Mouse (Mus musculus): ENCODE measurements around the gene Tmem50a.

Tmem50a gene

DNA sequence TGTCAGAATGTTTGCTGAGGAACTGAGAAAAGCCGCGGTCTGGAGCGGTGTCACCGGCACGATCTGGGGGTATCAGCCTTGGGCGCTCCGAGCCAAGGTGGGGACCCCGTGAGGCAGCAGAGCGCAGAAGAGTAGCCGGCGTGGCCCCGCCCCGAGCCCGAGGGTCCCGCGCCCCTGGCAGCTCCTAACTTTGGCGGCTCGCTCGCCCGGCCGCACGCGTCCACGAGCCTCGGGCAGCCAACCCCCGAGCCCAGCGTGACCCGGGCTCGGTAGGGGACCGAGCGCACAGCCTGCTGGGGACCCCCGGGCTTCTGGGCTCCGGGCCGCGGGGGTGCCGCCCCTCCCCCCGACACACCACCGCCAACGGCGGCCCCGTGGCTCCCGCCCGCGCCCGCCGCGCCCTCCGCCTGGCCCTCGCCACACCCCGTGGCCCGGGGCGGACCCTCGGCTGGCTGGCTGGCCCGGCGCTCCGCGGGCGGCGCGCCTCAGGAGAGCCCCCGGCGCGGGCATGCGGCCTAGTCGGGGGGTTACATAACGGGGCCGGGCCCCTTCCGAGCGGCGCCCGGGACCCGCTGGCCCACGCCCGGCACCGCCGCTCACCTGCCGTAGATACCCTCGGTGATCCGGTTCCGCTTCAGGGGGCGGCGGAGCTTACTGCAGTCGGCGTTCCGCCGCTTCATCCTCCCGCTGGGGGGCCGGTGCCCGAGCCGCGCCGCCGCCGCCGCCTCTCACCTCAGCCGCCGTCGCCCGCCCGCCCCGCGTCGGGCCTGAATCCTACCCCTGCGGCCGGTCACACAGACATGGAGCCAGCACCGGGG lies 62.2 kb downstream of the Tmem50a start:
- DNase-seq (ENCODE audit: low read depth, low spot score), result no peak

DNA sequence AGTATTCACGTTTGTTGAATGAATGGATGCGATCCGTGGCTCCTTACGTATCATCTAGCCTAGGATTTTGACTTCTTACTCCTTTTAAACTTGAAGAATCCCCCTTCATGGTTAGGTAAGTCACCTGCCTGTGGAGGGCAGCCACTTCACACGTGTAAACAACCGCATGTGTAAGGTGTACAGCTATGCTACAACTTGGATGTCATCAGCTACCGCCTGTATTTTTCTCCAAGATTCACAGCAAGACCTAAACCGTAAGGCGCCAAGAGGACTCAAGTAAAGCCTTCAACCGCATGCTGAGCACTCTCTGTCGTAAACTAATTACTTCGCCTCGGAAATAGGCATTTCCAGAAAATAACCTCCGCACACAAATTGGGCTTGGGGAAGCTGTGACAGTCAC lies 62.9 kb downstream of the Tmem50a start:
- no peak for DNase-seq (ENCODE audit: low read depth, low spot score)

DNA sequence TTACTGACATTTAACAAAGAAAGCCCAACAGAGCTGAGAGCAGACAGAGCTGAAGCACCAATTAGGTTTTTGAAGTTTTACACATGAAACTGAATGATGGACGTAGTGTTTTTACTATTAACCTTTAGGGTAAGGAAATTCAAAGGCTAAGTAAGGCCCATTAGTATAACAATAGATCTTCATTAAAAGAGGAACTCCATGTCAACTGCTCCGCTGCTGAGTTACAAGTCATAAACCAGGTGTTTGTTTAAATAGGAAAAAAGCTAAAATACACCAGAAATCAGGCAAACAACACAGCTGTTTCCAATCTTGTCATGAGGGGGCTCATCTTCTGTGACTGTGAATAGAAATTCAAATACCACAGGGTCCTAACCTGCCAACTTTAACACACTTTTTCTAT lies 63.6 kb downstream of the Tmem50a start:
- DNase-seq (ENCODE audit: low read depth, low spot score), result no peak

DNA sequence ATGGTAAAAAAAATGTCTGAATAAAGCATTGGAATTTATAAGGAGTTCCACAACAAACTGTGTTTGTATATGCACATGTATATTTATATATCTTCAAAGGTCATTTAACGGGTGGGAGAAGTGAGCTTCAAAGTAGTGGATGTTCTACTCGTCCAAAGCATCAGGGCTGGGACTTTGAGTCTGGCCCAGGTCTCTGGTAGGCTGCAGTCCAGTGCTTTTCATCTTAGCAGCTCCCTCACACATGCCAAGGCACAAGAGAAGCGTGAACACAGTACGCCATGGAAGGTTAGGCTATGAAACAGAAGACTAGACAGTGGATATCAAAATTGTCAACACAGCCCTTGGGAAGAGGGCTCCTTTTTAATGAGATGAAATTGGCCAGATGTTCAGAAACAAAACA lies 64.3 kb downstream of the Tmem50a start:
- no peak for DNase-seq (ENCODE audit: low read depth, low spot score)
